Mouse (Mus musculus) layer of hippocampus, postnatal 25 days (tissue): ENCODE data around the gene Epn3. TPM values are rescaled to one million over a fixed set of nuclear protein-coding genes. Genes with fewer than 3 reads are reported as not detected.

Source experiments
- total RNA-seq, 2 experiments: library from RNA; stranded (reverse); gene quantifications; 2 replicates each; pipeline ENCODE4 v1.2.3; 2021

Epn3 gene
- total RNA-seq, 2 experiments from 2014 or later, result 2.0 to 2.3 TPM

Other genes with a start within 250 kb of the Epn3 start
- not detected for gene Gm21885, start 218.1 kb downstream of the Epn3 start, total RNA-seq
- 100 to 1,000 TPM in 1 of 2 experiments, 10 to 100 TPM in 1; 93.5 to 132 TPM for gene Luc7l3, start 178.0 kb downstream of the Epn3 start, total RNA-seq
- 100 to 1,000 TPM; 123 to 125 TPM for gene Ankrd40, start 172.0 kb downstream of the Epn3 start, total RNA-seq
- gene Abcc3, start 107.0 kb downstream of the Epn3 start, total RNA-seq, result 1 to 10 TPM; 2.0 to 3.0 TPM
- 10 to 100 TPM; 49.7 to 72.3 TPM for gene Cacna1g, start 25.8 kb downstream of the Epn3 start, total RNA-seq
- under 1 TPM in 1 of 2 experiments, not detected in 1; 0.34 TPM for gene Spata20, start 13.8 kb downstream of the Epn3 start, total RNA-seq
- gene Mycbpap, start 21.8 kb upstream of the Epn3 start, total RNA-seq, result 1 to 10 TPM; 3.0 to 3.9 TPM
- gene Rsad1, start 49.3 kb upstream of the Epn3 start, total RNA-seq, result 10 to 100 TPM; 10.3 to 10.8 TPM
- gene Chad, start 65.1 kb upstream of the Epn3 start, total RNA-seq, result under 1 TPM; 0.62 to 0.70 TPM
- gene Acsf2, start 101.9 kb upstream of the Epn3 start, total RNA-seq, result 10 to 100 TPM; 15.3 to 20.4 TPM
- 10 to 100 TPM; 71.6 to 79.1 TPM for gene Lrrc59, start 129.8 kb upstream of the Epn3 start, total RNA-seq
- gene Mrpl27, start 153.8 kb upstream of the Epn3 start, total RNA-seq, result 10 to 100 TPM; 72.9 to 80.1 TPM
- gene Eme1, start 154.0 kb upstream of the Epn3 start, total RNA-seq, result under 1 TPM; 0.28 to 0.44 TPM
- gene Xylt2, start 177.5 kb upstream of the Epn3 start, total RNA-seq, result 10 to 100 TPM; 24.2 to 24.8 TPM
- not detected for gene Gm11541, start 204.5 kb upstream of the Epn3 start, total RNA-seq
- under 1 TPM in 1 of 2 experiments, not detected in 1; 0.22 TPM for gene Cdc34b, start 241.8 kb upstream of the Epn3 start, total RNA-seq